Mouse (Mus musculus) heart, postnatal 0 days (tissue): ENCODE results near the gene Cmpk1. TPM values are rescaled to one million over a fixed set of nuclear protein-coding genes. Genes with fewer than 3 reads are reported as not detected.

Experiments used
- ATAC-seq: fragments of 200-750 bp; cut with Nextera tagmentation; 2 replicates; pipeline ENCODE4 v1.8.0; 2017; ENCODE audit warnings: low read depth, moderate number of reproducible peaks, moderate library complexity; ENCODE audit not compliant: insufficient read depth
- DNase-seq: peaks from one replicate; pipeline ENCODE4 v3.0.0-alpha.2; 2016; ENCODE audit warnings: low spot score
- H3K27ac ChIP-seq: fragments of 300-500 bp; sonication (generic); 2 replicates; pipeline ENCODE4 v1.5.1; 2014; ENCODE audit warnings: low read depth, mild to moderate bottlenecking
- H3K27me3 ChIP-seq: fragments of 300-500 bp; sonication (generic); 2 replicates; pipeline ENCODE4 v1.6.1; 2014; ENCODE audit warnings: low read length, mixed read lengths; ENCODE audit not compliant: control insufficient read depth, insufficient read depth
- H3K36me3 ChIP-seq: fragments of 300-500 bp; sonication (generic); replicated peaks from 2 replicates; pipeline ENCODE4 v1.6.1; 2014; ENCODE audit warnings: low read length, mixed read lengths; ENCODE audit not compliant: control insufficient read depth, insufficient read depth
- H3K4me1 ChIP-seq: fragments of 300-500 bp; sonication (generic); 2 replicates; pipeline ENCODE4 v1.6.1; 2014; ENCODE audit warnings: antibody characterized with exemption; ENCODE audit not compliant: control insufficient read depth, insufficient read depth
- H3K4me2 ChIP-seq: fragments of 300-500 bp; sonication (generic); 2 replicates; pipeline ENCODE4 v1.6.1; 2014; ENCODE audit warnings: low read depth, mild to moderate bottlenecking, low read length, moderate library complexity
- H3K4me3 ChIP-seq: fragments of 300-500 bp; sonication (generic); 2 replicates; pipeline ENCODE4 v1.5.1; 2014; ENCODE audit warnings: low read depth, low read length
- H3K9ac ChIP-seq: fragments of 300-500 bp; sonication (generic); replicated peaks from 2 replicates; pipeline ENCODE4 v1.6.1; 2014; ENCODE audit warnings: low read depth, low read length, mixed read lengths
- H3K9me3 ChIP-seq: fragments of 300-500 bp; sonication (generic); replicated peaks from 2 replicates; pipeline ENCODE4 v1.6.1; 2016; ENCODE audit warnings: low read length; ENCODE audit not compliant: control insufficient read depth
- CTCF ChIP-seq: IDR thresholded peaks from 2 replicates; pipeline ENCODE4 v1.5.1; 2016; ENCODE audit warnings: antibody characterized with exemption, control low read depth, low read depth
- EP300 ChIP-seq: IDR thresholded peaks from 2 replicates; pipeline ENCODE4 v1.6.1; 2016; ENCODE audit warnings: antibody characterized with exemption, low read depth
- WGBS: fragments of 180-500 bp; shearing (Covaris S2); extraction: QIAGEN DNeasy Blood & Tissue Kit; methylation state at CpG from one replicate; pipeline ENCODE4 v1.1.7; 2014; 5-methylcytosine and 5-hydroxymethylcytosine counted together
- polyA plus RNA-seq: library from polyadenylated mRNA; unstranded; fragments of >200 nt; fragmentation: Nextera tagmentation; extraction: Ambion mirVana; gene quantifications from 2 replicates; pipeline ENCODE4 v1.2.1, GENCODE M21; 2015
- total RNA-seq: library from RNA; depleted of rRNA; stranded (reverse); fragments of >200 nt; gene quantifications from 2 replicates; pipeline ENCODE4 v1.2.3, GENCODE M21; 2014; ENCODE audit warnings: low replicate concordance

Cmpk1 gene
- total and polyA plus RNA-seq, 2 experiments from 2014 or later: 27.4 to 54.9 TPM

DNA sequence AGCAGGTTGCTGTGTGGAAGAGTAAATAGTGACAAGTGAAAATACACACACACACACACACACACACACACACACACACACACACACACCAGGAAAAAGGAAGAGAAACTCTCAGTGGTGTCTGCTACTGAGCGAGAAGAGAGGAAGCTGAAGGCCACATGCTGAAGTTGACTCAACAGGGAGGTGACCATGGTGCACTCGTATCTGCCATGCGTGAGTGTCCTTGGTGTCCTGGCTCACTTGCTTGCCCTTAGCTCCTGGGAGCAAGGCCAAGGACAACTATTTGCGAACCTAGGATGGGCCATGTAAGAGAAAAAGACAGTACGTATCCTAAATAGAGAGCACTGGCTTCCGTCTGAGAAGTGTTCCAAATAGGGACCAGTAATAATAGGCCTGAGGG is 52.9 kb downstream of the Cmpk1 start:
- Histone ChIP-seq H3K9me3 (no peaks in the 10 kb centered on the region), H3K27ac (no peak overlapping the region), H3K27me3 (peaks cover 23% of the 10 kb centered on the region), H3K36me3 (no peaks in the 10 kb centered on the region), H3K4me1 (no peaks in the 10 kb centered on the region), H3K4me3 (no peak overlapping the region), H3K4me2 (no peak overlapping the region), H3K9ac (no peak overlapping the region)
- DNase-seq (no peak), ATAC-seq (no peak)
- TF ChIP-seq CTCF: no peak
- 65% methylated on average over 6 of the region's 6 CpGs for WGBS

DNA sequence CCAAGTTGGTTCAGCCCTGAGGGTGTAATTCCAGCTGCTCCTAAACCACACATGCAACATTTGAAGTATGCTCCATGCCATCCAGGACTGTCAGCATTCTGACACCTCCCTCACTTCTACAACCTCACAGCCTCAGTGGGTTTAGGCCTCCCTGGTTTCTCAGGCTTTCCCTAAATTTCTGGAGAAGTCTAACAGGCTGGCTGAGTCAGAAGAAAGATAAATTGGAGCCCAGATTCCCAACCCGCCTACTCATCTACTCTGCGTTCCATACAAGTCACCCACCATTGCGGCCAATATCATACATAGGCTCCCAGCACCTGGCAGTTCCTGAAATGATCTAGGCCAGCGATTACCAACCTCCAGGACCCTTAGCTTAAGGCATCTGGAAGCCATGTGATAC is 54.3 kb downstream of the Cmpk1 start:
- Histone ChIP-seq H3K4me1 (no peaks in the 10 kb centered on the region), H3K36me3 (no peaks in the 10 kb centered on the region), H3K9me3 (no peaks in the 10 kb centered on the region), H3K4me2 (no peak overlapping the region), H3K27ac (no peak overlapping the region), H3K4me3 (no peak overlapping the region), H3K9ac (no peak overlapping the region), H3K27me3 (peaks cover 31% of the 10 kb centered on the region)
- WGBS: 71% methylated on average over 4 of the region's 4 CpGs
- ATAC-seq (no peak), DNase-seq (no peak)
- TF ChIP-seq EP300: no peak
- TF ChIP-seq CTCF: no peak

- Histone ChIP-seq H3K27me3 (peaks cover 67% of the 10 kb centered on the region), H3K4me1 (no peaks in the 10 kb centered on the region), H3K9ac (no peak overlapping the region), H3K4me3 (no peak overlapping the region), H3K4me2 (no peak overlapping the region), H3K9me3 (no peaks in the 10 kb centered on the region), H3K27ac (no peak overlapping the region), H3K36me3 (no peaks in the 10 kb centered on the region)
- WGBS: 40% methylated on average over 15 of the region's 15 CpGs
- no peak for TF ChIP-seq EP300
- TF ChIP-seq CTCF: no peak
- DNase-seq (no peak), ATAC-seq (no peak; the same call in 1 of the 2 replicates)
These were observed 57.9 kb downstream of the Cmpk1 start for GRCm38 (mm10) chr4:114929155-114929554.

- H3K27me3 ChIP-seq: peaks cover 91% of the 10 kb centered on the region
- no peak for TF ChIP-seq CTCF
- peak within 1 kb of the TSS; percentile 48 for H3K4me3 ChIP-seq
- H3K4me1 ChIP-seq: no peaks in the 10 kb centered on the region
- peak within 1 kb of the TSS; percentile 66 for H3K4me2 ChIP-seq
- ATAC-seq (no peak), DNase-seq (no peak)
- no peaks in the 10 kb centered on the region for H3K36me3 ChIP-seq
- WGBS: 3% methylated on average over 17 of the region's 25 CpGs
- H3K9ac ChIP-seq: no peak within 1 kb of the TSS
- H3K27ac ChIP-seq: no peak within 1 kb of the TSS
- H3K9me3 ChIP-seq: no peaks in the 10 kb centered on the region
These were observed 61.1 kb downstream of the Cmpk1 start, which contains the start of gene Foxe3 for GRCm38 (mm10) chr4:114925917-114926312. Gene Foxe3, minus strand, starts transcription at chr4:114926013.

DNA sequence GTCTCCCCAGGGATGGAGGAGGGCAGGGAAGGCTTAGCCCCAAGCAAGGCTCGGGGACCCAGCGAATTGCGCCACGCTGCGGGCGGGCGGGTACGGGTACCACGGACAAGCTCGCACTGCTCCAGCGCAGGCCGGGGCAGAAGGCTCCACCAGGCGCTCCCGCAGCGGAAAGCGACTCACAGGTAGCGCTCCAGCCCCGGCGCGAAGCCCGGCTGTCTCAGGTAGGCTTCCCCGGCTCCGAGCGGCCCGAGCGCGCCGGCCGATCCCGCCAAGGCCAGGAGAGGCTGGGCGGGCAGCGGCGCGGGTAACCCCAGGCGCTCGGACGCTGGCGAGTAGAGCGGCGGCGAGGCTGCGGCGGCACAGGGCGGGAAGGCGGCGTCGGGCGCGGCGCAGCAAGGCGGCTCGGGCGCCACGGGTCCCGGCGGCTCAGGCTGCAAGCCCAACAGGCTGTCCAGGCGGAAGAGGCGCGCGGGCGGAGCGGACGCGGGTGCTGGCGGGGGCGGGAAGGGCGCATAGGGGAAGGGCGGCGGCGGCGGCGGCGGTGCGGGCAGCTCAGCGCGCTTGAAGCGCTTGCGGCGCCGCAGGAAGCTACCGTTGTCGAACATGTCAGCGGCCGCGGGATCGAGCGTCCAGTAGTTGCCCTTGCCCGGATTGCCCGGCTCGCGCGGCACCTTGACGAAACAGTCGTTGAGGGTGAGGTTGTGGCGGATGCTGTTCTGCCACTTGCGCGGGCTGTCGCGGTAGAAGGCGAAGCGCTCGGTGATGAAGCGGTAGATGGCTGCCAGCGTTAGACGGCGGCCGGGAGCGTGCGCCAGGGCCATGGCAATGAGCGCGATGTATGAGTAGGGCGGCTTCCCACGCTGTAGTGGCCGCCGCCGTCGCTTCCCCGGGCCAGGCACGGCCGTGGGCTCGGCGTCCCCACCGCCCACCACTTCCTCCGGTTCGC is 61.8 kb downstream of the Cmpk1 start:
- Histone ChIP-seq H3K36me3 (no peaks in the 10 kb centered on the region), H3K9ac (no peak overlapping the region), H3K9me3 (no peaks in the 10 kb centered on the region), H3K4me3 (peak overlapping the region; percentile 48), H3K27ac (no peak overlapping the region), H3K4me2 (peak overlapping the region; percentile 66), H3K27me3 (peaks cover 89% of the 10 kb centered on the region), H3K4me1 (no peaks in the 10 kb centered on the region)
- TF ChIP-seq EP300: no peak
- TF ChIP-seq CTCF: no peak
- peak; percentile 47; the same call in 1 of the 2 replicates for ATAC-seq
- DNase-seq: no peak
- under 1% methylated on average over 89 of the region's 125 CpGs for WGBS

DNA sequence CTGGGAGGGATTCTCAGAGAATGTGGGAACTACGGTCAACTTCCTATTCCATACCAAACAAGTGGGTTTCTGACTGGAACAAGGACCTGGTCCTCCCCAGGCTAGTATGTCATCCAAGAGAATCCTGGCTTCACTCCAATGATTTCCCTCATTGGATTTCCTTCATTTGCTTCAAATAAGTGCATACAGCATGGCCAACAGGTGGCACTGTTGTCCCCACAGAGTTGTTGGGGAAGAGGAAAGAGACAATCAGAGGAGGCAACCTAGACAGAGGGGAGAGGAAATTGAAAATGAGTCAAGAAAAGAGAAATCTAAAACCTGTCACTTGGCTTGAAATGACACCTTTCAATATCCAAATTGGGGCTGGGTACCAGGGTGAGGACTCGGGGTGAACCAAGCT is 70.0 kb downstream of the Cmpk1 start:
- 32% methylated on average over 2 of the region's 2 CpGs for WGBS
- H3K4me3 ChIP-seq: no peak overlapping the region
- no peak overlapping the region for H3K27ac ChIP-seq
- H3K27me3 ChIP-seq: peaks cover 70% of the 10 kb centered on the region
- no peaks in the 10 kb centered on the region for H3K9me3 ChIP-seq
- H3K4me1 ChIP-seq: no peaks in the 10 kb centered on the region
- ATAC-seq (no peak), DNase-seq (no peak)
- no peaks in the 10 kb centered on the region for H3K36me3 ChIP-seq
- no peak overlapping the region for H3K9ac ChIP-seq
- TF ChIP-seq CTCF: peak; percentile 79
- TF ChIP-seq EP300: no peak
- H3K4me2 ChIP-seq: no peak overlapping the region
